Mouse (Mus musculus): ENCODE data around the gene Sstr2.

DNA sequence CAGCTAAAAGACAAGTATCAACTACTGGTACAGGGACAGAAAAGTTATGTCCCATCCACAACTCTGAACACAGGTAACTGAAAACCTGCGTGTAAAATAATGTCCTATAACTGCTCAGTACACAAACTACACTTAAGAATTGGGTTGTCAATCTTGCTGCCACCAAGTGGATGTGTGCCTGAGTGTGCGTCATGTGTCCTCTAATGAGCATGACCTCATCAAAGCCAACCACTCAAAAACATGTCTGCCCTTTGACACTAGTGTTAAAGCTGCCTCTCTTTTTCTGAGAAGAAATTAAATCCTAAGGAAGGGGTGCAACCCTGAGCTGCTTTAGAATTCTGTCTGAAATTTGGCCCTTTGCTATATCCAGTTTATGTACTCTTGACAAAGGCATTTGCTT lies 45.1 kb downstream of the Sstr2 start:
- TF ChIP-seq TBP (IDR thresholded peaks at IDR 0.05; ENCODE audit: low read depth, low read length) (no peak), CTCF (IDR thresholded peaks at IDR 0.05 in 2 of 3, conservative IDR thresholded peaks at IDR 0.05 in 1 of 3; ENCODE audit: control insufficient read depth in 1 of 3, insufficient read depth in 1 of 3, low read depth in 2 of 3, low read length in 3 of 3, poor library complexity in 1 of 3, severe bottlenecking in 1 of 3) (no peak), POLR2A (IDR thresholded peaks at IDR 0.05; ENCODE audit: control insufficient read depth in 1 of 2, insufficient read depth in 1 of 2, low read depth in 1 of 2, low read length in 2 of 2, poor library complexity in 1 of 2) (no peak), CHD1 (IDR thresholded peaks at IDR 0.05; ENCODE audit: low read depth, low read length) (no peak), ELF1 (IDR thresholded peaks at IDR 0.05; ENCODE audit: low read depth, low read length) (no peak)

Data from MEL (cell line).